Mouse (Mus musculus) stomach, postnatal 0 days (tissue): ENCODE results near the gene Fchsd2. TPM values are rescaled to one million over a fixed set of nuclear protein-coding genes. Genes with fewer than 3 reads are reported as not detected.

Experiments
- ATAC-seq: fragments of 200-750 bp; cut with Nextera tagmentation; 2 replicates; pipeline ENCODE4 v1.8.0; 2017; ENCODE audit not compliant: low FRiP score, low TSS enrichment
- DNase-seq: peaks from one replicate; pipeline ENCODE4 v3.0.0-alpha.2; 2016; ENCODE audit warnings: low spot score
- H3K27ac ChIP-seq: fragments of 300-500 bp; sonication (generic); replicated peaks from 2 replicates; pipeline ENCODE4 v1.5.1; 2014; ENCODE audit warnings: mild to moderate bottlenecking, control low read depth
- H3K27me3 ChIP-seq: fragments of 300-500 bp; sonication (generic); 2 replicates; pipeline ENCODE4 v1.6.1; 2014; ENCODE audit warnings: low read length; ENCODE audit not compliant: control insufficient read depth, insufficient read depth
- H3K36me3 ChIP-seq: fragments of 300-500 bp; sonication (generic); 2 replicates; pipeline ENCODE4 v1.6.1; 2014; ENCODE audit warnings: low read length, mixed read lengths; ENCODE audit not compliant: control insufficient read depth, insufficient read depth
- H3K4me1 ChIP-seq: fragments of 300-500 bp; sonication (generic); replicated peaks from 2 replicates; pipeline ENCODE4 v1.6.1; 2014; ENCODE audit warnings: antibody characterized with exemption; ENCODE audit not compliant: control insufficient read depth, insufficient read depth
- H3K4me2 ChIP-seq: fragments of 300-500 bp; sonication (generic); replicated peaks from 2 replicates; pipeline ENCODE4 v1.6.1; 2014; ENCODE audit warnings: low read depth, mild to moderate bottlenecking, control low read depth, moderate library complexity
- H3K4me3 ChIP-seq: fragments of 300-500 bp; sonication (generic); 2 replicates; pipeline ENCODE4 v1.5.1; 2014; ENCODE audit warnings: low read depth, low read length, control low read depth
- H3K9ac ChIP-seq: fragments of 300-500 bp; sonication (generic); 2 replicates; pipeline ENCODE4 v1.6.1; 2014; ENCODE audit warnings: mild to moderate bottlenecking, low read length, control low read depth, mixed read lengths
- H3K9me3 ChIP-seq: fragments of 300-500 bp; sonication (generic); 2 replicates; pipeline ENCODE4 v1.6.1; 2016; ENCODE audit warnings: low read length; ENCODE audit not compliant: control insufficient read depth
- CTCF ChIP-seq: IDR thresholded peaks from 2 replicates; pipeline ENCODE4 v1.5.1; 2016; ENCODE audit warnings: antibody characterized with exemption, low read depth, mild to moderate bottlenecking, moderate library complexity
- EP300 ChIP-seq: optimal IDR thresholded peaks from 2 replicates; pipeline ENCODE3; 2016; ENCODE audit warnings: antibody characterized with exemption
- WGBS: fragments of 180-500 bp; shearing (Covaris S2); extraction: QIAGEN DNeasy Blood & Tissue Kit; methylation state at CpG from one replicate; pipeline ENCODE4 v1.1.7; 2014; 5-methylcytosine and 5-hydroxymethylcytosine counted together
- polyA plus RNA-seq: library from polyadenylated mRNA; unstranded; fragments of >200 nt; fragmentation: Nextera tagmentation; extraction: Ambion mirVana; gene quantifications from 2 replicates; pipeline ENCODE4 v1.2.1, GENCODE M21; 2015

Gene Fchsd2
- polyA plus RNA-seq, 1 experiment from 2014 or later: 6.4 TPM

GRCm38 (mm10) chr7:101258482-101258881 lies 165.8 kb downstream of the Fchsd2 start:
- no peak for TF ChIP-seq EP300
- no peak for TF ChIP-seq CTCF
- Histone ChIP-seq H3K36me3 (no peaks in the 10 kb centered on the region), H3K9me3 (no peaks in the 10 kb centered on the region), H3K4me1 (no peaks in the 10 kb centered on the region), H3K4me3 (no peak overlapping the region), H3K27ac (no peak overlapping the region), H3K27me3 (no peaks in the 10 kb centered on the region), H3K9ac (no peak overlapping the region), H3K4me2 (no peak overlapping the region)
- DNase-seq: no peak
- ATAC-seq: no peak

GRCm38 (mm10) chr7:101261941-101262546 lies 169.4 kb downstream of the Fchsd2 start:
- H3K4me3 ChIP-seq: no peak overlapping the region
- no peak overlapping the region for H3K9ac ChIP-seq
- ATAC-seq: no peak
- TF ChIP-seq CTCF: no peak
- TF ChIP-seq EP300: no peak
- no peaks in the 10 kb centered on the region for H3K27me3 ChIP-seq
- no peak for DNase-seq
- H3K9me3 ChIP-seq: no peaks in the 10 kb centered on the region
- H3K27ac ChIP-seq: no peak overlapping the region
- no peaks in the 10 kb centered on the region for H3K36me3 ChIP-seq
- 75% methylated on average over 4 of the region's 4 CpGs for WGBS
- H3K4me2 ChIP-seq: no peak overlapping the region
- H3K4me1 ChIP-seq: no peaks in the 10 kb centered on the region

GRCm38 (mm10) chr7:101263511-101263910 lies 170.8 kb downstream of the Fchsd2 start:
- H3K4me1 ChIP-seq: no peaks in the 10 kb centered on the region

GRCm38 (mm10) chr7:101267457-101268259 lies 175.0 kb downstream of the Fchsd2 start:
- Histone ChIP-seq H3K9me3 (no peaks in the 10 kb centered on the region), H3K4me1 (no peaks in the 10 kb centered on the region), H3K27ac (no peak overlapping the region), H3K9ac (no peak overlapping the region), H3K36me3 (0 out of 2 replicates have a peak, but pooled peaks cover 3% of the 10 kb centered on the region), H3K4me3 (no peak overlapping the region), H3K4me2 (no peak overlapping the region), H3K27me3 (no peaks in the 10 kb centered on the region)
- DNase-seq: no peak
- no peak for ATAC-seq
- TF ChIP-seq CTCF (no peak), EP300 (no peak)
- WGBS: 39% methylated on average over 3 of the region's 3 CpGs

More at GRCm38 (mm10) chr7:101263511-101263910, 170.8 kb downstream of the Fchsd2 start:
- DNase-seq (no peak), ATAC-seq (no peak)
- Histone ChIP-seq H3K27ac (no peak overlapping the region), H3K9me3 (no peaks in the 10 kb centered on the region), H3K9ac (no peak overlapping the region), H3K27me3 (no peaks in the 10 kb centered on the region), H3K4me3 (no peak overlapping the region), H3K36me3 (no peaks in the 10 kb centered on the region), H3K4me2 (no peak overlapping the region)
- no peak for TF ChIP-seq EP300
- no peak for TF ChIP-seq CTCF

- DNase-seq (no peak), ATAC-seq (no peak)
- 60% methylated on average over 1 of the region's 1 CpGs for WGBS
Measured at GRCm38 (mm10) chr7:101271602-101272001, 178.9 kb downstream of the Fchsd2 start.

More at GRCm38 (mm10) chr7:101271602-101272001, 178.9 kb downstream of the Fchsd2 start:
- H3K36me3 ChIP-seq: peaks cover 3% of the 10 kb centered on the region; the same call in 1 of the 2 replicates
- H3K9ac ChIP-seq: no peak overlapping the region
- H3K27me3 ChIP-seq: no peaks in the 10 kb centered on the region
- no peaks in the 10 kb centered on the region for H3K9me3 ChIP-seq
- H3K4me2 ChIP-seq: no peak overlapping the region
- no peaks in the 10 kb centered on the region for H3K4me1 ChIP-seq
- no peak overlapping the region for H3K27ac ChIP-seq
- H3K4me3 ChIP-seq: no peak overlapping the region
- TF ChIP-seq EP300 (no peak), CTCF (peak; percentile 58)
